Mouse (Mus musculus) hindbrain, postnatal 0 days (tissue): ENCODE data around the gene Ppp4r4. TPM values are rescaled to one million over a fixed set of nuclear protein-coding genes. Genes with fewer than 3 reads are reported as not detected.
A peak's percentile ranks its signal among the peaks of the same experiment; 100 is the strongest.
"Not testable (repeated sequence)": the region's sequence is repeated elsewhere in the genome, so short reads cannot be mapped to it uniquely, and the experiment has no call there.

Experiments used
- ATAC-seq: fragments of 200-750 bp; cut with Nextera tagmentation; 2 replicates; pipeline ENCODE4 v1.8.0; 2017; ENCODE audit warnings: mild to moderate bottlenecking, moderate TSS enrichment, moderate library complexity
- DNase-seq: peaks from one replicate; pipeline ENCODE4 v3.0.0-alpha.2; 2015; ENCODE audit warnings: low spot score
- H3K27ac ChIP-seq: fragments of 300-500 bp; sonication (generic); 2 replicates; pipeline ENCODE4 v1.5.1; 2014; ENCODE audit warnings: mild to moderate bottlenecking
- H3K27me3 ChIP-seq: fragments of 300-500 bp; sonication (generic); 2 replicates; pipeline ENCODE4 v1.6.1; 2014; ENCODE audit warnings: low read length, mixed read lengths; ENCODE audit not compliant: insufficient read depth
- H3K36me3 ChIP-seq: fragments of 300-500 bp; sonication (generic); 2 replicates; pipeline ENCODE4 v1.6.1; 2014; ENCODE audit warnings: low read length, mixed read lengths; ENCODE audit not compliant: insufficient read depth
- H3K4me1 ChIP-seq: fragments of 300-500 bp; sonication (generic); 2 replicates; pipeline ENCODE4 v1.6.1; 2014; ENCODE audit warnings: antibody characterized with exemption, low read length, mixed read lengths; ENCODE audit not compliant: insufficient read depth
- H3K4me2 ChIP-seq: fragments of 300-500 bp; sonication (generic); 2 replicates; pipeline ENCODE4 v1.6.1; 2014; ENCODE audit warnings: low read depth, mild to moderate bottlenecking, low read length, moderate library complexity, mixed read lengths
- H3K4me3 ChIP-seq: fragments of 300-500 bp; sonication (generic); 2 replicates; pipeline ENCODE4 v1.5.1; 2014; ENCODE audit warnings: low read length
- H3K9ac ChIP-seq: fragments of 300-500 bp; sonication (generic); replicated peaks from 2 replicates; pipeline ENCODE4 v1.6.1; 2014; ENCODE audit warnings: mild to moderate bottlenecking, low read length, moderate library complexity, mixed read lengths
- H3K9me3 ChIP-seq: fragments of 300-500 bp; sonication (generic); 2 replicates; pipeline ENCODE4 v1.6.1; 2016; ENCODE audit warnings: low read length, mixed read lengths
- CTCF ChIP-seq: IDR thresholded peaks from 2 replicates; pipeline ENCODE4 v1.5.1; 2016; ENCODE audit warnings: antibody characterized with exemption, control low read depth, low read depth
- WGBS: fragments of 180-500 bp; shearing (Covaris S2); extraction: QIAGEN DNeasy Blood & Tissue Kit; methylation state at CpG from one replicate; pipeline ENCODE4 v1.1.7; 2014; 5-methylcytosine and 5-hydroxymethylcytosine counted together
- polyA plus RNA-seq: library from polyadenylated mRNA; unstranded; fragments of >200 nt; fragmentation: Nextera tagmentation; extraction: Ambion mirVana; gene quantifications from 2 replicates; pipeline ENCODE4 v1.2.1, GENCODE M21; 2015
- total RNA-seq: library from RNA; depleted of rRNA; stranded (reverse); fragments of >200 nt; gene quantifications from 2 replicates; pipeline ENCODE4 v1.2.3, GENCODE M21; 2014; rRNA removed

Gene Ppp4r4
- 6.6 and 6.7 TPM in 2 replicates for total RNA-seq
- polyA plus RNA-seq = 3.0 and 3.6 TPM in 2 replicates

DNA sequence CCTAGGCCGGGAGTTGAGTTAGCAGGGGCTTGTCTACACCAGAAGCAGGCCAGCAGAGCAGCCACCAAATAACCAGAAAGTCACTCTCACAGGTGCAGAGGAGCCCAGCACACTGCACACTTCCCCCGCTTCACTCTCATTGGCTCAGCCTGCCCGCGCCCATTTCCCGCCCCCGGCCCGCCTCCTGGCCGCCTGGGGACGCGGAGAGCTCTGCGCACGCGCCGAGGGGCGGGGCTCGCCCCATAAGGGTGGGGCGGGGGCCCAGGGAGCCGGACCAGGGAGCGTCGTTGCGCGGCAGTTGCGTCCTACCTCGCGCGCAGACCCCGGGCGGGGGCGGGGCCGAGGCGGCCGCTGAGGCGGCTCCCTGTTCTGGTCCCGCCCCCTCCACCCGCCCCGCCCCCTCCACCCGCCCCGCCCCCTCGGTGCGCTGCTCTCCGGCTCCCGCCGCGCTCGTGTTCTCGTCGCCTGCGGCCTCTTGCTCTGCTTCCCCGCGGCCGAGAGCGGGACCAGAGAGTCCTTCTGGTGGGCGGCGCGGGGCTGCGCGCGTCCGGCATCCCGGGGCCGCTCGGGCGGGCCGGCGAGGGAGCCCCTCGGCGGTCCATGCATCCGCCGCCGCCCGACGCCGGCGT, at the start of gene Ppp4r4:
TSS of gene Ppp4r4 (plus strand) at position 264 of the 629 bp plus-strand sequence.
- H3K9ac ChIP-seq = peak within 1 kb of the TSS; percentile 71
- DNase-seq (peak; percentile 97), ATAC-seq (peak; percentile 96)
- H3K4me2 ChIP-seq = peak within 1 kb of the TSS; percentile 66
- no peaks in the 10 kb centered on the region for H3K36me3 ChIP-seq
- no peaks in the 10 kb centered on the region for H3K27me3 ChIP-seq
- peak within 1 kb of the TSS; percentile 57; the same call in 1 of the 2 replicates for H3K27ac ChIP-seq
- WGBS = under 1% methylated on average over 50 of the region's 74 CpGs
- H3K9me3 ChIP-seq = no peaks in the 10 kb centered on the region
- no peaks in the 10 kb centered on the region for H3K4me1 ChIP-seq
- peak within 1 kb of the TSS; percentile 63 for H3K4me3 ChIP-seq
- no peak for TF ChIP-seq CTCF

DNA sequence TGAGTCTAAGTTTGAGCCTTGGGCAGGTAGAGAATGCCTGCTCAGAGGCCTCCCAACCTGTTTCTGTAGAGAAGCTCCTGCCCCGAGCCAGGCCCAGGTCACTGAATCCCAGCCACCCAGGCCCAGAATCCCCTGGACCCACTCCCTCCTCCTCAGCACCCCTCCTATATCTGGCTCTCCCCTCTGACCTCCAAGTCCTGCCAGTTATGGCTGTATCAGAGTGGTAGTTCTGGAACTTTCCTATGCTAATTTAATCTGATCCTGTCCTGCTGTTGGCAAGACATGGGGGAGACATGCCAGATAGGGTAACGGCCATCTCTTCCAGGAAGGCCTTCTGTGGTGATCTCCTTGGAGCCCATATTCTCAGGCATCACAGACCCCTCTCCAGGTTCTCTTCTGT, 49.3 kb upstream of the Ppp4r4 start:
- DNase-seq = no peak
- Histone ChIP-seq H3K9ac (no peak overlapping the region), H3K4me3 (no peak overlapping the region), H3K4me1 (no peaks in the 10 kb centered on the region), H3K27me3 (no peaks in the 10 kb centered on the region), H3K9me3 (no peaks in the 10 kb centered on the region), H3K27ac (no peak overlapping the region), H3K4me2 (no peak overlapping the region), H3K36me3 (no peaks in the 10 kb centered on the region)
- ATAC-seq = no peak
- no peak for TF ChIP-seq CTCF
- 74% methylated on average over 2 of the region's 2 CpGs for WGBS

DNA sequence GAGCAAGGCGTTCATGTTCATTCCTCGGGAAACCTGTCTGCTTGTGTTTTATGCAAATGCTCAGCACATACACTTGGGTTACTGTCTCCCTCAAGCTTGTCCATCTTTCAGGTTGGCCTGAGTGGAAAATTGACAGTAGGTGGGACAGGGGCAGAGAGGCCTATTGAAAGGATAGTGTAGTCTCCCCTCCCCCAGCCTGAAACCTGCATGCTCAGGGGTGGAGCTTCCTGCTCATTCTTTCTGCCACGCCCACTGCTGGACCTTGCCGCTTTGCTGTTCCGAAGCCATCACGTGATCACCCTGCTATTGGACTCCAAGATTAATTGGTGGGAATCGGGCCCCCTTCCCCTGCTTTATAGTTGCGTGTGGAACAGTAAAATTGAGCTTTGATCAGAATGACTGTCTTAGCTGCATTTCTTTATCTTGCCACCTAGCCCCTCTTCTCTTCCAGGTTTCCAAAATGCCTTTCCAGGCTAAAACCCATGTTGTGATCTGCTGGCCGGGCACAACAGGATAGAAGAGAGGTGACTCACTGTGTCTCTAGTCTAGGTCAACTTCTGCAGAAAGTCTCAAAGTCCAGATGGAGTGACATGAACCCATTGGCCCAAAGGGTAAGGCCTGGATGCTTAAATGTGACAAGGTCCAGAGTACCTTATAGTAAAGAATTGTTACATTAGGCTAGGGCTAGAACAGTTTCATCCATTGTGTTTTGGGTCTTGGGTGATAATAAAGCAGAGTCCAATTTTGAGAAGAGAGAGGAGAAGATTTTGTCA, 47.7 kb upstream of the Ppp4r4 start:
- H3K36me3 ChIP-seq, ATAC-seq, H3K4me1 ChIP-seq, H3K9me3 ChIP-seq, DNase-seq, H3K27me3 ChIP-seq, H3K4me3 ChIP-seq, H3K4me2 ChIP-seq, H3K27ac ChIP-seq, H3K9ac ChIP-seq: not testable (repeated sequence)
- 65% methylated on average over 9 of the region's 9 CpGs for WGBS

DNA sequence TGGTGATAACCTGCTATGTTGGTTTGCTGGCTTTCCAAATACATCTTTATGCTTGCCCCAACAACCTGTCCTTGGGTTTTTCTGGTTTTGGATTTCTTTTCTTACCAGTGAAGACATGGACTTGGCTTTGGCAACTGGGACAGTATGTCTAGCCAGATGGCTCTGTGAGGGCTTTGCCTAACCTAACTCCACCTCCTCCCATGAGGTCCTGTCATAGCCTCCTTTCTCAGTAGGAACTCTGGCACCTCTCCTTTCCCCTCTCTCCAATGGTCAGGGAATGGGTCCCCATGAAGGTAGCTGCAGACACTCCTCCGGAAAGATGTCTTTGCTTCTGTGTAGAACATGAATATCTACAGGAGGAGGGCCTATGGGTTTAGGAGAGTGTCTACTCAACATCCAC, 45.4 kb upstream of the Ppp4r4 start:
- Histone ChIP-seq H3K9me3 (no peaks in the 10 kb centered on the region), H3K4me3 (no peak overlapping the region), H3K36me3 (no peaks in the 10 kb centered on the region), H3K4me1 (no peaks in the 10 kb centered on the region), H3K27ac (no peak overlapping the region), H3K27me3 (no peaks in the 10 kb centered on the region), H3K4me2 (no peak overlapping the region), H3K9ac (no peak overlapping the region)
- DNase-seq = no peak
- WGBS = 89% methylated on average over 1 of the region's 1 CpGs
- no peak for ATAC-seq
- TF ChIP-seq CTCF = no peak

DNA sequence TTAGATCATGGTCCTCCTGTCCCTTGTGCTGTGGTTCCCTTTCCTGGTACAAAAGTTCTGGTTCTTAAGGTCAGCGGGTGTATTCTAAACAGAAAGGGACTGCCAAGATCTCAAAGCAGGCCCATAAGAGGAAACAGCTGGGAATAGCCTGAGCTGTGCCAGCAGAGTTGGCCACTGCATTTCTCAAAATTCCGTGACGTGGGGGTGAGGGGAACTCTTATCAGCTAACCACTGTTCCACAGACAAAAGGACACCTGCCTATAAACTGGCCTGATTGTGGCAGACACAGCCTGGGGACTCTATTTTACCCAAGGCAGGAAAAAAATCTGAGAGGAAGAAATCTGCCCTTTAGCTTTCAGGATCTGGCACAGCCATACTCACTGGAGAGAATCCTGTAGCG, 44.8 kb upstream of the Ppp4r4 start:
- 72% methylated on average over 4 of the region's 4 CpGs for WGBS
- no peak for DNase-seq
- Histone ChIP-seq H3K4me3 (no peak overlapping the region), H3K27ac (no peak overlapping the region), H3K4me1 (no peaks in the 10 kb centered on the region), H3K4me2 (no peak overlapping the region), H3K9ac (no peak overlapping the region), H3K9me3 (no peaks in the 10 kb centered on the region), H3K27me3 (no peaks in the 10 kb centered on the region), H3K36me3 (no peaks in the 10 kb centered on the region)
- TF ChIP-seq CTCF = no peak
- no peak for ATAC-seq

DNA sequence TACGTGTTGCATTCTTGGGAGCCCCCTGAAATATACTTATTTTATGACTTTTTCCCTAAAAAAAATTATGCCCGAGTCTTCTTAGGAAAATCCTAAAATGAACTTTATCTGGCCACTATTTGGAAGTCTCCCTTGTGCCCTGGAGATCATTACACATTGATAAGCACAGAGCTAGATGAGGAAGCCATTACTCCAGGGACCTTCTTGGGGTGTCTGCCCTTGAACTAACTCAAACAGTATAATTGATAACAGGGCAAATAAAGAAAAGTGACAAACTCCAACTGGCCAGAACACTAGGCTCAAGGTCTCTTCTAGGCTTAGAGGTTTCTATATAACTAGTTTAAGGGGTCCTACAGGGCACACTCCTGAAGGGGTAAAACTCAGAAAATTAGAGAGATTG, 44.3 kb upstream of the Ppp4r4 start:
- no peak overlapping the region for H3K9ac ChIP-seq
- no peaks in the 10 kb centered on the region for H3K36me3 ChIP-seq
- H3K4me2 ChIP-seq = no peak overlapping the region
- H3K27me3 ChIP-seq = no peaks in the 10 kb centered on the region
- no peaks in the 10 kb centered on the region for H3K4me1 ChIP-seq
- no peak for ATAC-seq
- H3K9me3 ChIP-seq = no peaks in the 10 kb centered on the region
- DNase-seq = no peak
- no peak for TF ChIP-seq CTCF
- no peak overlapping the region for H3K4me3 ChIP-seq
- WGBS = 77% methylated on average over 2 of the region's 2 CpGs
- H3K27ac ChIP-seq = no peak overlapping the region
